Mouse (Mus musculus) adrenal gland, postnatal 14 days (tissue): ENCODE data around the gene Gm49776. TPM values are rescaled to one million over a fixed set of nuclear protein-coding genes. Genes with fewer than 3 reads are reported as not detected.

Experiments
- DNase-seq: peaks from one replicate; pipeline ENCODE4 v3.0.0; 2021; ENCODE audit warnings: mixed read lengths
- total RNA-seq: library from RNA; stranded (reverse); gene quantifications from 2 replicates; pipeline ENCODE4 v1.2.3, GENCODE M21; 2021

The Gm49776 gene
- total RNA-seq, 1 experiment from 2014 or later, result not detected

DNA sequence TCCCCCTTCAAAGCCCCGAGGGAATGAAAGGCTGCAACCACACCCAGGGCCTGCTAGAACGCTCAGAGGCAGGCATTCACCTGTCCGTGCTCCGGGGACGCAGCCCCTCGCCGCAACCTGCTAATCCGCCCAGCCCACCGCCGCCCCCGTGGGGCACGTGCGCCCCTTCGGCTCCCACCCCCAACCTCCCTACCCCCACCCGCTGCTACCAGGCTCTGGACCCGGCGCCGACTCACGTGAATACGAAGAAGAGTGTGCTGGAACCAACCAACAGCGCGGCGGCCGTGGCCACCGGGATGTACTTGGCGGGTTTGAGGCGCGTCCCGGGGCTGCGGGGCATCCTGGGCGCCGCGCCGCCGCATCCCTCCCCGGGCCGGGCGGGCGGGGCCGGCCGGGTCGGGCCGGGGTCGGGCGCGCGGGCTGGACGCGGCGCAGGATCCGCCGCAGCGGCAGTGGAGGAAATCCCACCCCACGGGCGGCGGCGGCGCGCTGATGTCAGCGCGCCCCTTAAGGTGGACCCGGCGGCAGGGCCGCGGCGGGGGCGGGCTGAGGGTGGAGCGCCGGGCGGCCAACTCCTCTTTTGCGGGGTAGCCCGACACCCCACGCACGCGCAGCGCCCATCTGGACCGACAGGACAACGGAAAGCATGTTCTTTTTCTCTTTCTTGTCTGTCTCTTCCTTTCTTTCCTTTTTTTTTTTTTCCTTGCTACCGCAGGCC is 23.3 kb downstream of the Gm49776 start, which contains the start of gene Zdhhc8:
TSS of gene Zdhhc8 (minus strand) at position 466 of the 718 bp plus-strand sequence.
- DNase-seq, result peak; percentile 89

- peak; percentile 30 for DNase-seq
These were observed 24.0 kb downstream of the Gm49776 start for GRCm38 (mm10) chr16:18233919-18234670.

GRCm38 (mm10) chr16:18233451-18233850 is 24.7 kb downstream of the Gm49776 start:
- DNase-seq, result no peak

DNA sequence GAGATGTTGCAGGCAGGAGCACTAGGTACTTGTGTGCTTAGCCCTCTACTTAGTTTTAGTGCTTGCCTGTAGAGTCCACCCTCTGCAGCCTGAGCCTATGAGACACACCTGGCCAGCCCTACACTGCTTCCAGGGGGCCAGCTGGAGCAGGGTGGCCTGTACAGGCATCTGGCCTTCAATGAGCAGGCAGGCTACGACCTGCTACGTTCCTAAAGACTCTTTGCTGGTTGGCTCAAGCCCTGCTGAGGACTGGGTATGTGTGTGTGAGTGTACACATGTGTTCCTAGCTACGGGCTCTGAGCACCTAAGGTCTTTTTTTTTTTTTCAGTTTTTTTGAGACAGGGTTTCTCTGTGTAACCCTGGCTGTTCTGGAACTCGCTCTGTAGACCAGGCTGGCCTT is 26.7 kb downstream of the Gm49776 start:
- no peak for DNase-seq

DNA sequence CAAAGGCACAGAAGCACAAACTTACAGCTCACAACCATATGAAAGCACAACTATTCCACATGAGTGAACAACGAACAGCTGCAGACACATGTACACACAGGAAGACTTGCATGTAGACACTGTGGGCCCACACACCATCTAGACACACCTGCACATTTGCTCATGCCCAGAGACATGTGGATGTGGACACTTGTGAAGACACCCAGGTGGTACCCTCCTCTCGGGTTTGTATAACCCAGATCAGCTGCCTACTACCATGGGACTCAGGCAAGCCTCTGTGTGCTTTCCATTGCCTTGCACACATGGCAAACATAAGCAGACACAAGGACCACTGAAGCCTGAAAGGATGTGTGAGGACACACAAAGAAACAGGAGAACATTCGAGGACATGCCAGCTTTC is 27.1 kb downstream of the Gm49776 start:
- DNase-seq, result no peak

- DNase-seq, result no peak
These were observed 27.5 kb downstream of the Gm49776 start for GRCm38 (mm10) chr16:18230617-18231016.

DNA sequence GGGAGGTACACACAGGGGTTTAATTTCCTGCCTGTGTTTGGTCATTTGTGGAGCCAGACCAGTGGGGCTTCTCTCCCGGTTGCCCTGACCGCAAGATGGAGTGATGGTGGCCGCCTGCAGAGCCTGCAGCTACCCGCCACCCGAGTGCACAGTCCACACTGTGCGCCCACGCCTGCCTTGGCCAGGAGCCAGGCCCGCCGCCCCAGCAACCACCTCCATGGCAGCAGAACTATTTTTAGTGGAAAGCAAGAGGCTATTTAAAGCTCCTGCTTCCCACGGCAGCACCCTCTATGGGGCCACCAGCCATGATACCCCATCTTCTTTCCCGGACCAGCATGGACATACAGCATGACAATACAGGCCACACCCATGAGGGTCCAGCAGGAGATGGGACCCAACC is 28.5 kb downstream of the Gm49776 start:
- peak; percentile 39 for DNase-seq

DNA sequence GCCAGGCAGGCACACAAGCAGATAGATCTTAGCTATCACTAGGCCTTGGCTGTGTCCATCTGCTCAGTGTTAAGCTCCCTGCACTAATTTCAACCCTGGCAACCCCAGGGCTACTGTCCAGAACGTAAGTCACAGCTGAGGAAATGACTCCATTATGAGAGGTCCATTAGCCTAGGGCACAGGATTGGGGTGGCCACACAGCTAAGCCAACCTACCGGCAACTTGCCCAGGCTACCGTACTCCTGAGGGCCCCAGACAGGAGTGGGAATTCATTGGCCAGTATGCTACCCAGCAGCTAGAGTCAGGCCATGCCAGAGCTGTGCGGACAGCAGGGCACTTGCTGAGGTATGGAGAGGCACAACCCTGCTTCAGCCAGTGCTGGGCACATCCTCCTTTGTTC is 29.3 kb downstream of the Gm49776 start:
- no peak for DNase-seq

DNA sequence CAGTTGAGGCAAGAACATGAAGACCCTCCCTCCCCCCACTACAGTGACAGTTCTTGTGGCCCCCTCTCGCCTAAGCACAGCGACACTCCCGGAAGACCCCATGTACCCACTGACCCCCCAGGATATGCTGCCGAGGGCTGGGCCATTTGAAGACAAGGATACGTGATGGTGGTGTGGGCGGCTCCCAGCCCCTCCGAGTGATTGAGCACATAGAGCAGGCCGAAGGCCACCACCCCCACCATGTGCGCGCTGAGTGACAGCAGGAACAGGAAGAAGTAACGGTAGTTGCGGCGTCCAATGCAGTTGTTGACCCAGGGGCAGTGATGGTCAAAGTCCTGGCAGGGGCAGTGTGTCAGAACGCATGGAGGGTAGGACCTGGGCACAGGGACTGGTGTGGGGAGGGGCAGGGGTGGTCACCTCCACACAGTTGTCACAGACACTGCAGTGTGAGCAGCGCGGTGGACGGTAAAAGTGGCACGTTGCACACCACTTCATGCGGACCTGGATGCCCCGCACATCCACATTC is 30.2 kb downstream of the Gm49776 start:
- DNase-seq, result no peak

DNA sequence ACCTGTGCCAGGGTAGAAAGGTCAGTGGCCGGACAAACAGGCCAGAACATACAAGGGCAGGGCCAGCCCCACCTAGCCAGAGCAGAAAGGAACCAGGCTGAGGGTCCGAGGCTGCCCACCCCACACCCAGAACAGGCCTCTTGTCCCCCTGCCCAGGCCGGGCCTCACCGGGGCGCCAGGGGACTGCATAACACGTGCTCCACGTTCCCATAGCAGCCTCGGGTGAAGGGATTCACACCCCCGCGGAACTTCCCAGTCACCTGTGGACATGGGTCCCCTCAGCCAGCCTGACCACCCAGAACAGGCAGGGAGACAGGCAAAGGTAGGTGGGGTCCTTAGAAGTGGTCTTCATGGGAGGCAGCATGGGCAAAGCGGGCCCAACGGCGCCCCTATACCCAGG is 30.9 kb downstream of the Gm49776 start:
- no peak for DNase-seq

GRCm38 (mm10) chr16:18222188-18222587 is 35.9 kb downstream of the Gm49776 start:
- no peak for DNase-seq

GRCm38 (mm10) chr16:18221543-18221898 is 36.6 kb downstream of the Gm49776 start:
- DNase-seq, result no peak

- no peak for DNase-seq
These were observed 37.1 kb downstream of the Gm49776 start for GRCm38 (mm10) chr16:18220856-18221542.

GRCm38 (mm10) chr16:18220001-18220400 is 38.1 kb downstream of the Gm49776 start:
- DNase-seq, result peak; percentile 76

GRCm38 (mm10) chr16:18218580-18218996 is 39.5 kb downstream of the Gm49776 start:
- no peak for DNase-seq

- no peak for DNase-seq
These were observed 40.5 kb downstream of the Gm49776 start, which contains the start of gene Ccdc188 for GRCm38 (mm10) chr16:18217579-18217978. Ccdc188 (plus strand) TSS chr16:18217879.

DNA sequence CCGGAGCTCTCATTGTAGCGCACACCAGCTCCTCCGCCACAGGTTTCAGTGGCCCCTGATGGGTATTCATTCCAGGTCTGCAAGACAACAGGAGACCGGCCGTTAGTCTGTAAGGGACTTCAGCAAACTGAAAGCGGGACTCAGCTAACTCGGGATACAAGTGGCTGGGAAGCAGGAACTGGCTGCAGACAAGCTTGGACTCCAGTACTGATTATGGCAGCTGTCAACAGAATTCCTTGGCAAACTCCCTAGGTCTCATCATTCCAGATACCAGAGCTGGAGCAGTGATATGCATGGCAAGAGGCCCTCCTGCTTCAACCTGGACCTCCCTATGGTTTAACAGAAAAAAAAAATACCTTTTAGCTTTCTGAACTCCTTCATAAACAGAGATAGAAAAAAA is 43.3 kb downstream of the Gm49776 start:
- no peak for DNase-seq

- no peak for DNase-seq
These were observed 44.4 kb downstream of the Gm49776 start for GRCm38 (mm10) chr16:18213689-18214088.

DNA sequence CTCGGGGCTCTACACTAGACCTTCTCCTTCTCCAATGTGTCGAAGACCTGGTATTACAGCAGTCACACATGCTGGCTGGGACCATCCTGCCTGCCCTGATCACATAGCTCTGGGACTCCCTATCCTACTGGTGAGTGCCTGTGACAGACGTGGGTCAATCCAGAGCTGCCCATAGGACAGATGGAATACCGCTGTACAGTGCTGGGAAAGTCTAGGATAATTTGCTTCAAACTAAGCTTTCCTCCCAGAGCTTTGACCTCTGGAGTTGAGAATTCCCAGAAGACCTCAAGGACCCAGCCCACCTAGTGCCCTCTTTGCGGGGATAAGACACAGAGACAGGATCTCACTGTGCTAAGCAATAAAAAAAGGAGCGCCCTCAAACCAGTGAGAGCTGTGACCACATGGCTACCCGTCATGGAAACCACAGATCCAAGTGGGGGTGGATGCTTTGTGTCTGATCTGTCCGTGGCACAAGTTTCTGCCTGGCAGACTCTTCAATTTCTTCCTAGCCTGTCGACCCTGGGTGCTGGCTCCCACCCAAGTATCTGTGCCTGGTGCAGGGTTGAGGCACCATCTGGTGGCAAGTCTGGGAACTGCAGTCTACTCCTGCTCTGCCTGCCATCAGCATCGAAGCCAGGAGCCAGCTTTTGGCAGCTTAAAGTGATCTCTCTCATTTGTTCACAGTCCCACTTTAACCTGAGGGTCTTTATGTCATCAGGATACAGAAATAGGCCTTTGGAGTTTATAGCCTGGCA is 46.5 kb downstream of the Gm49776 start:
- DNase-seq, result peak; percentile 90

DNA sequence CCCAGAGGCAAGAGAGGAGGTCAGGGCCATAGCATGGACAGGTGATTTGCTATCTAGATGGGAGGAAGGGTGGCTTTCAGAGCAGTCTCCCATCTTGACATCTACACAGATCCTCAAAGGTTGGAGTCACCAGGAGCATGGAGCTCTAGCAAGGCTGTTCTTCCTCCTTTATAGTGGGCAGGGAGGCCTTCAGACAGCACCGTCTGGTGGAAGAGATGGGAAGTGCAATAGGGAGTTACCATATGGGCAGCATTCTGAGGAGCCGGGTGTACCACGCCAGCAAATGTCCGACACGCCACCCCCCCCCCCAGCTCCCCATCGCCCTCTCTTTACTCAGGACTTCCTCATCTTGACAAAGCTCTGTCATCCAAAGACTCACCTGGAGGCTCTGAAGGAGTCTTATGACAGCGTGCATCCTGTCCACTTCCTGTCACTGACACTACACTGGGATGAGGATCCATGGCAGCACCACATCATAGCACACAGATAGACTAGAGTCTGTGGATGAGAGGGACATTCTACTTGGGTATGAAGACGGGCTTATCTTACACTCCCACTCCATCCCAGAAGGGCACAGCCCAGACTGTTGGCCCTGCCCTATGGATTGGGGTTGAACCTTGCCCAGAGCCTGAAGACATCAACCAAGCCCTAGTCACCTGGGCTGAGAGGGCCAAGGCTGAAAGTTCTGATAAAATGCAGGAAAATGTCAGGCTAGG is 47.3 kb downstream of the Gm49776 start:
- peak; percentile 82 for DNase-seq

DNA sequence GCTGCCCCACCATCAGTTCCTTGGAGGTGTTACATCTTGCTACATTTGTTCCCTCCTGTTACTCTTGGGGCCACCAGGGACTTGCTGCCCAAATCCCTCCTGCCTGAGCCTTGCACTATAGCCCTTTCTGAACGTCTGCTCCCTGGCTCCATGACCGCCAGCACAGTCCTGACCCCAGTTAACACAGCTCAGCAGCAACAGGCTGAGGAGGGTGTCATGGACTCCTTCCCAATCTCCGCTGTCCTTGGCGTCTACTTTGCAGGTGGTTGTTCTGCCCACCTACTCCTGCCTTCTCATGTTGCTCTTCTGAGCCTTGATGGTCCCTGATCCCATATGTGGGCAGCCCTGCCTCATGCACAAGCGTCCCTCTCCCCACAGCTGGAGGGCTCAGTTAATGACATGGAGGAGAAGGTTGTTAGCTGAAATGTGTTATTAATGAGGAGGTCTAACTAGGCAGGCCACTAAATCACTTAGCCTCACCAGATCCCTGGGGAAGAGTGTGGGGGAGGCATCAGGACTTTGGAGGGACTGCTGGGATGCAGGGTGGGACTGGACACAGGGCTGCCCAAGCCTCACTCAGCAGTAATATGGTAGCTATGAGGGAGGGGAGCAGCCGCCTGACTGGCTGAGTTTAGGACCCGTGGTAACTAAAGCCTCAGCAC is 54.6 kb downstream of the Gm49776 start:
- no peak for DNase-seq
